Mouse (Mus musculus) layer of hippocampus, postnatal 25 days (tissue): ENCODE results near the gene Gls. TPM values are rescaled to one million over a fixed set of nuclear protein-coding genes. Genes with fewer than 3 reads are reported as not detected.

Source experiments
- DNase-seq, 2 experiments: peaks; one replicate each; pipeline ENCODE4 v3.0.0; 2022; ENCODE audit warnings: mixed read lengths in 2 of 2, low spot score in 1 of 2; ENCODE audit errors: extremely low spot score in 1 of 2
- total RNA-seq, 2 experiments: library from RNA; stranded (reverse); gene quantifications; 2 replicates each; pipeline ENCODE4 v1.2.3; 2021

Gls gene
- total RNA-seq, 2 experiments from 2014 or later: 364 to 381 TPM

DNA sequence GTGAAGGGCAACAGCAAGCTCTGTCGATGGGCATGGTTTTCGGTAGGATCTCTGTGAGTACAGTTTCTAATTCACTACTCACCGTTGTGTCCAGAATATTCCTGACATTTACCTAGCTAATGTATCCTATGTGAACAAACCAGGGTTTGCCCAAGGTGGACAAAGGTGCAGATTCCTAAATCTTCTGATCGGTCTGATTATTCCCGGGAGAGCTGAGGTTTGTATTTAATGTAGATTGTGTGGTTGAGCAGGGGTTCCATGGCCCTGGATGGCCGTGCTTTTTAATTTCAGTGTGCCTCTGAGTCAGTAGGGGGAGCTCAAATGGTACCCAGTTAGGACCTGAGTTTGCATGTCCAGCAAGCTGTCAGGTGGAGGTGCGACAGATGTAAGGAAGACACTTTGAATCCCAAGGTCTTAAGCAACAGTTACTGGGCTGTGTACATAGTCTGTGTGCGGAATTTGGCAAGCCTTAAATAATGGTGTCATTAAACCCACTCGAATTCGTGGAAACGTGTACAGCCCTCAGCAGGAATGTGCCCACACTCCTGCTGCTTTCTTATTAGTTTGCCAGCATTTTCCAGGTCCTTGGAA, 101.2 kb downstream of the Gls start:
- DNase-seq: no peak

DNA sequence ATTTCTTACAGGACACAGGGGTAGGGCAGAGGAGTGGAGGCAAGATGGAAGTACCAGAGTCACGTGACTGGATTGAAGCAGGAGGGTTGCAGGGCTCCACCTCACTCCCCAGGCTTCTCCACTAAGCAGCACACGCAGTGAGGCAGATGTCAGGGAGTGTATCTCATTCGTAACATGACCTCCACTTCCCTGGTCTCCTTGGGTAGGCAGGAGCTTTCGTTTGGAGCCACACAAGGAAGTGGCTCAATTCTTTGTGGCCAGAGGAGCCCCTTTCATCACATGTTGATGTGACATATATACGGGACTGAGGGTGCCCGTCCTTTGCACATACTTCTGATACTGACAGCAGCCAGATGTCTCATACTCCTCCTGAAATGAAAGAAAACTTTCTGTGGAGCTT, 103.2 kb downstream of the Gls start:
- DNase-seq: no peak

DNA sequence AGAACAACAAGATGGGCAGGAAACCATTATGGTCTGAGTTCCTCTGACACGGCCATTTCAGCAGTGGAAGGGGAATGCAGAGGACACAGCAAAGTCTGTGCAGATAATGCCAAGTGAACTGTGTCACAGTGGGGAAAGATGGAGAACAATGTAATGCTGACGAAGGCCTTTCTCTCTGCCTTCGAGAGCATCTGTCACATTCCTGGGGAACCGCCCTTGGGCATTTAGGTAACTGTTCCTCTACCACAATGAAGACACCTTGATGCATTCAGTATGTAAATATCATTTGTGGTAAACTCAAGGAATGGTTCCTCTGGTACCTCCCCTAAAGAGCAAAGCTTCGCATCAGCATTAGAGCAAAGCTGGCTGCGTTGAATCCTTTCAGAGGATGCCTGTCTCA, 105.7 kb downstream of the Gls start:
- DNase-seq: no peak

DNA sequence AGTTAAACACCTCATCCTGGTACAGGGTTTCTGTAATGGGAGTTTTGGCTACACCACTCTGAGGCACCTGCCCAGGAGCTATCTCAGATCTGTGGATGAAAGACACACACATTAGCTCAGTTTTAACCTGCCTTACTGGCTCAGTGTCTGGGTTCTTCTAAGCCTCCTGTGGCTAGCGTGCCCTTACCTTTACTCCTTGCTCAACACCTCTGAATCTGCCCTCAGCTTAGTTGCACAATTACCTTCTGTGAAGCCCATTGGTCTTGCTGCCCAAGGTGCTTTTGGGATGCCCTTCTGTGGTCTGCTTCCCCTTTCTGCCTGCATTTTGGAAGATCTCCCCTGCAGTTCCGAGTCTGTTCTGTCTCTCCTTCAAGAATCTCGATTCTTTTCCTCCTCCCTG, 108.2 kb downstream of the Gls start:
- DNase-seq: no peak

DNA sequence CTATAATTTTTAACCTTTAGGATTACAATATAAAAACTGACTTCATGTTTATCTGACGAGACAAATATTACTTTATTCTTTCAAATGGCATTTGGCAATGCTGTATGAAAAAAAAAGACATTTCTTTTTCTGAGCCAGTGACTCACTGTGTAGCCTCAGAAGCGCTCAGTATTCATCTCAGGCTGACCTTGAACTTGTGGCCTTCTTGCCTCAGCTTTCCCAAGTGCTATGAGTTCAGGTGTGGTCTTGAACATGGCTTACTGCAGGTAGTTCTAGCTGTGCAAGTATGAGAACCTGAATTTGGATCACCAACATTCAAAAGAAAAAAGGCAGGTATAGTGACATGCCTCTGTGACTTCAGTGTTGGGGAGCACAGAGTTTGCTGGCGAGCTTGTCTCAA, 112.0 kb downstream of the Gls start:
- DNase-seq: no peak

DNA sequence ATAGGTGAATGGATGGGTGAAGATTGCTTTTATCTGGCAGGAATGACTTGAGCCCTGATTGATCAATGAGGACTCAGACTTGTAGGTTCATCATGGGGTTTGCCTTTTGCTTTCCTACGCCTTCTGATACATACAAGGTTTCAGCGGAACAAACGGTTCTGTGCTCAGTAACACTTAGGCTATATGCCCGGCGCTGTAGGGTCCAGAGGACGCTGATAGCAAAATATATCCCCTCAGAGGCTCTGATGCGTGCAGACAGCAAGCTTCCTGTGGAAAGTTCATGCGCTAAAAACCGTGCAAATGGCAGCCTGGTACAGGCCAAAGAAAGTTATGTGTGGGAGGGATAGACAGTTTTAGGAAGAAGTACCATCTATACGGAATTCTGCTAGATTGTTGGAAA, 112.8 kb downstream of the Gls start:
- DNase-seq: no peak

DNA sequence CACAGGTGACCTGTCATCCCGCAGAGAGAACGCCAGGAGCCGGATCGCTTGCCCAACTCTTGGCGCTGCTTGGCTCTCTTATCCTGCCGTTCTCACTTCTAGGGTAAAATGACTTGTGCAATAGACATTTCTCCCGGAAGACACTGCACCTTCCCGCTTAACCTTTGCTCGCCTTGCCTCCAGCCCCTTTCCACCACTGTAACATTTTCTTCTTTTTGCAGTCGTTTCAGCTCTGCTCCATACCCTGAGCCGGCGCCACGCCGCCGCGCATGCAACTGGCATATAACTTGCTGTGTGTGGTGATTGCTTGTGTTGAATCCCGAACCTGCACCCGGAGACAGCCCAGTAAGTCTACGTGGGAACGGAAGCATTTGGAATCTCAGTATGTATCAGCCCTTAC, 113.3 kb downstream of the Gls start:
- peak in 1 of 2 experiments; percentile 11 for DNase-seq

DNA sequence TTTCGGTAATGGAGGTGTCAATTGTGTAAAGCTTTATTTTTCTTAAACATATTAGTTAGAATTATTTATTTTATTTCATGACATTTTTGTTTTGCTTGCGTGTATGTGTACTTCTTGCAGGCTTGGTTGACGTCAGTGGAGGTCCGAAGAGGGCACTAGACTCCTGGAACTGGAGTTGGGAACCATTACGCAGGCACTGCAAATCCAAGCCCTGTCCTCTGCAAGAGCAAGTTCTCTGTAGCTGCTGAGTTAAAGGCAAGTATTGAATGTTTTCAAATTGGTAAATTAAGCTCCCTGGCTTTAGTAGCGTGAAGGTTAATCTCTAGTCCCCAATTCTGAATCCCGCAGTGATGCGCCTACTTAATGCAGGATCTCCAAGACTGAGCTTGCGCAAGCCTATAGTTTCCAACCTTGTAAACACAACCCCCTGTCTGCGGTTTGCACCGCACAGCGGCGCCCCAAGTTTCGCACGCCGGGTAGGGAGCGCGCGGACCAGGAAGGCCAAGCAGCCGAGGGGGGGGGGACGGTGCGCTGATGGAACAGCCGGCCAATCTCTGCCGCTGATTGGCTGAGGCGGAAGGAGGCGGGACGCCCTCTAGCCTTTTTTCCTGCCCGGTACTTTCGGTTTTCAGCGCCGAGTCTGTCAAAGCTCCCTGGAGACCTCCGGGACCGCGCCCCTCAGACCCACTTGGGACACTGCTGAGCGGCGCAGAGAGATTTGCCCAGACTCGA, 114.0 kb downstream of the Gls start, which contains the start of gene Stat1:
Gene Stat1 (plus strand): TSS at position 581 of the 732 bp plus-strand sequence.
- peak; percentile 69 for DNase-seq

DNA sequence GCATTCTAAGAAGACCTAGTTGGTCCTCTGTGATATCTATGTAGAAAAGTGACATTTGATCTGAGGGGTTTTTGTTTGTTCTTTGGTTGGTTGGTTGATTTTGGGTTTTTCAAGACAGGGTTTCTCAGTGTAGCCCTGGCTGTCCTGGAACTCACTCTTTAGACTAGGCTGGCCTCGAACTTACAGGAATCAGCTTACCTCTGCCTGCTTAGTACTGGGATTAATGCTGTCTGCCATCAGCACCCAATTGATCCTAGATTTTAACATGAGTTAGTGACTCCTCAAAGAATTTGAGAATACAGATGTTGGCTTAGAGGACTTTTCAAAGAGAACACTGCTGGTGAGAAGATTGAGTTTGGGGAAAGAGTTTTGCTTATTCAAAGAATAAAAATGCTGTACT, 115.3 kb downstream of the Gls start:
- DNase-seq: no peak

DNA sequence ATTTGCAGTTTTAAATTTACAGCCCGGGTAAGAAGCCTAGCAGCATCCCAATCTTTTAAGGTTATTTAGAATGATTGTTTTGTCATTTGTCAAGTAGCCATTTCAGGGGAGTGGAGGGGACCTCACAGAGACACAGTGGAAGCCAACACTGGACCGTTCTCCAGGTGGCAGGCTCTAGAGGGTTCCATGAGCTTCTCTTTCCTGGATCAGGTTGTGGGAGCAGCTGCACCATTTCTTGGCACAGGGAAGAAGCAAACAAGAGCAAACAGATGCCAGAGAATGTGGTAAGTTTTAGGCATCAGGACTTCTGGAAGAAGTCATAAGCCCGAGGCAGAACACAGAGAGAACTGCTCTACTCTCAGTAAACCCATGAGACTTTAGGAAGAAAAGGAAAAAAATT, 116.6 kb downstream of the Gls start:
- no peak for DNase-seq

DNA sequence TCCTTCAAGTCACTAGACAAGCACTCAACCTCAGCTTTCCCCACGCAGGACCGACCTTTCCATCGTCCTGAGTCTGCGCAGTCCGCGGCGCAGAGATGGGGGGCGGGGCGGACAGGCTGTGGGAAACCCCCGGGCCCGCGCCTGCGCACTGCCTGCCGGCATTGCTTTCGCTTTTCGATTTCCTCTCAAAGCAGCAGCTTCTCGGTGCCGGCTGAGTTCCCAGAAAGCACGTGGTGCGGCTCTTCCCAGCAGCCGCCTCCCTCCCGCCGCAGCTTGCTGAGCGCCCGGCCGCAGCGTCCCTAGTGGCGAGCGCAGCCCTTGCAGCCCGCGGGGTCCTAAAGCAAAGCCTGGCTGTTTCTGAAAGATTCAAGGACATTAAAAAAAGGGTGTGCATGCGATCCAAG, 119.4 kb downstream of the Gls start:
- peak; percentile 99 to 100 for DNase-seq

Other genes starting within 250 kb of the Gls start
- gene Stat4, start 246.1 kb downstream of the Gls start, total RNA-seq: under 1 TPM; 0.31 to 0.71 TPM
- gene Stat1, start 113.8 kb downstream of the Gls start, total RNA-seq: 10 to 100 TPM; 17.4 to 19.9 TPM